Mouse (Mus musculus): Measurements from ENCODE around the gene Gm9508. TPM values are rescaled to one million over a fixed set of nuclear protein-coding genes. Genes with fewer than 3 reads are reported as not detected.
A peak's percentile ranks its signal among the peaks of the same experiment; 100 is the strongest.

The Gm9508 gene
- polyA plus RNA-seq, 1 experiment: not detected

- DNase-seq (ENCODE audit: extremely low spot score in 1 of 2, low spot score in 1 of 2): no peak
These were observed 25.5 kb downstream of the Gm9508 start for GRCm38 (mm10) chr10:77671519-77671918.

- no peak for DNase-seq (ENCODE audit: extremely low spot score in 1 of 2, low spot score in 1 of 2)
These were observed 26.3 kb downstream of the Gm9508 start for GRCm38 (mm10) chr10:77670710-77671109.

GRCm38 (mm10) chr10:77667402-77667801, 29.6 kb downstream of the Gm9508 start:
- DNase-seq (ENCODE audit: extremely low spot score in 1 of 2, low spot score in 1 of 2): peak in 1 of 2 experiments; percentile 47

- DNase-seq (ENCODE audit: extremely low spot score in 1 of 2, low spot score in 1 of 2): no peak
These were observed 30.7 kb downstream of the Gm9508 start for GRCm38 (mm10) chr10:77666342-77666741.

- no peak for DNase-seq (ENCODE audit: extremely low spot score in 1 of 2, low spot score in 1 of 2)
These were observed 32.9 kb downstream of the Gm9508 start for GRCm38 (mm10) chr10:77663949-77664665.

- no peak for DNase-seq (ENCODE audit: extremely low spot score in 1 of 2, low spot score in 1 of 2)
These were observed 38.6 kb downstream of the Gm9508 start for GRCm38 (mm10) chr10:77658286-77658994.

- DNase-seq (ENCODE audit: extremely low spot score in 1 of 2, low spot score in 1 of 2): peak in 1 of 2 experiments; percentile 7
These were observed 45.0 kb downstream of the Gm9508 start for GRCm38 (mm10) chr10:77652046-77652445.

- no peak for DNase-seq (ENCODE audit: extremely low spot score in 1 of 2, low spot score in 1 of 2)
These were observed 49.1 kb downstream of the Gm9508 start for GRCm38 (mm10) chr10:77647901-77648300.

- DNase-seq (ENCODE audit: extremely low spot score in 1 of 2, low spot score in 1 of 2): no peak
These were observed 49.6 kb downstream of the Gm9508 start for GRCm38 (mm10) chr10:77647461-77647860.

Other genes with a start within 250 kb of the Gm9508 start
- 43.7 and 44.9 TPM in 2 replicates for gene Fam207a, start 181.4 kb downstream of the Gm9508 start, polyA plus RNA-seq (2012; rRNA removed)
- 4.5 and 6.8 TPM in 2 replicates for gene Itgb2, start 167.0 kb downstream of the Gm9508 start, polyA plus RNA-seq (2012; rRNA removed)
- 125 and 132 TPM in 2 replicates for gene Pttg1ip, start 115.5 kb downstream of the Gm9508 start, polyA plus RNA-seq (2012; rRNA removed)
- 358 and 364 TPM in 2 replicates for gene Sumo3, start 91.1 kb downstream of the Gm9508 start, polyA plus RNA-seq (2012; rRNA removed)
- 15.9 and 23.0 TPM in 2 replicates for gene Gm49325, start 91.0 kb downstream of the Gm9508 start, polyA plus RNA-seq (2012; rRNA removed)
- gene Ube2g2, start 75.0 kb downstream of the Gm9508 start, polyA plus RNA-seq (2012; rRNA removed): 47.9 and 51.8 TPM in 2 replicates
- gene Tspear, start 10.7 kb downstream of the Gm9508 start, polyA plus RNA-seq (2012; rRNA removed): 0.04 TPM in 1 of 2 replicates, not detected in the other
- not detected in 2 replicates for gene Gm19402, start 6.5 kb downstream of the Gm9508 start, polyA plus RNA-seq (2012; rRNA removed)
- gene Gm10272, start 9.4 kb upstream of the Gm9508 start, polyA plus RNA-seq (2012; rRNA removed): not detected in 2 replicates
- not detected in 2 replicates for gene Gm10024, start 14.2 kb upstream of the Gm9508 start, polyA plus RNA-seq (2012; rRNA removed)
- not detected in 2 replicates for gene Gm10142, start 18.6 kb upstream of the Gm9508 start, polyA plus RNA-seq (2012; rRNA removed)
- not detected in 2 replicates for gene Krtap12-1, start 23.4 kb upstream of the Gm9508 start, polyA plus RNA-seq (2012; rRNA removed)
- gene Gm10100, start 29.3 kb upstream of the Gm9508 start, polyA plus RNA-seq (2012; rRNA removed): not detected in 2 replicates
- gene Gm18596, start 45.4 kb upstream of the Gm9508 start, polyA plus RNA-seq (2012; rRNA removed): not detected in 2 replicates
- not detected in 2 replicates for gene Gm9736, start 54.1 kb upstream of the Gm9508 start, polyA plus RNA-seq (2012; rRNA removed)
- gene Gm3233, start 62.4 kb upstream of the Gm9508 start, polyA plus RNA-seq (2012; rRNA removed): not detected in 2 replicates
- gene Gm3238, start 74.1 kb upstream of the Gm9508 start, polyA plus RNA-seq (2012; rRNA removed): not detected in 2 replicates
- not detected in 2 replicates for gene Gm7138, start 79.7 kb upstream of the Gm9508 start, polyA plus RNA-seq (2012; rRNA removed)
- gene Gm3250, start 85.3 kb upstream of the Gm9508 start, polyA plus RNA-seq (2012; rRNA removed): not detected in 2 replicates
- not detected in 2 replicates for gene Gm7137, start 91.0 kb upstream of the Gm9508 start, polyA plus RNA-seq (2012; rRNA removed)
- not detected in 2 replicates for gene Gm9639, start 97.8 kb upstream of the Gm9508 start, polyA plus RNA-seq (2012; rRNA removed)
- not detected in 2 replicates for gene Gm19668, start 101.9 kb upstream of the Gm9508 start, polyA plus RNA-seq (2012; rRNA removed)
- gene Gm9507, start 114.6 kb upstream of the Gm9508 start, polyA plus RNA-seq (2012; rRNA removed): not detected in 2 replicates
- not detected in 2 replicates for gene Gm2696, start 117.4 kb upstream of the Gm9508 start, polyA plus RNA-seq (2012; rRNA removed)
- gene Krtap10-4, start 129.9 kb upstream of the Gm9508 start, polyA plus RNA-seq (2012; rRNA removed): not detected in 2 replicates
- not detected in 2 replicates for gene Krtap10-10, start 138.7 kb upstream of the Gm9508 start, polyA plus RNA-seq (2012; rRNA removed)
- gene Gm36176, start 149.6 kb upstream of the Gm9508 start, polyA plus RNA-seq (2012; rRNA removed): not detected in 2 replicates
- not detected in 2 replicates for gene Gm10318, start 155.6 kb upstream of the Gm9508 start, polyA plus RNA-seq (2012; rRNA removed)
- not detected in 2 replicates for gene Gm3285, start 164.7 kb upstream of the Gm9508 start, polyA plus RNA-seq (2012; rRNA removed)
- 5.6 and 6.3 TPM in 2 replicates for gene Lrrc3, start 205.3 kb upstream of the Gm9508 start, polyA plus RNA-seq (2012; rRNA removed)